Mouse (Mus musculus) cerebellum, postnatal 4 days (tissue): ENCODE measurements around the gene Ptbp1.
A peak's percentile ranks its signal among the peaks of the same experiment; 100 is the strongest.
"Not testable (repeated sequence)": the region's sequence is repeated elsewhere in the genome, so short reads cannot be mapped to it uniquely, and the experiment has no call there.

Source experiments
- DNase-seq, 2 experiments: peaks; one replicate each; pipeline ENCODE4 v3.0.0; 2022; ENCODE audit warnings: low spot score in 2 of 2, mixed read lengths in 1 of 2

The Ptbp1 gene

DNA sequence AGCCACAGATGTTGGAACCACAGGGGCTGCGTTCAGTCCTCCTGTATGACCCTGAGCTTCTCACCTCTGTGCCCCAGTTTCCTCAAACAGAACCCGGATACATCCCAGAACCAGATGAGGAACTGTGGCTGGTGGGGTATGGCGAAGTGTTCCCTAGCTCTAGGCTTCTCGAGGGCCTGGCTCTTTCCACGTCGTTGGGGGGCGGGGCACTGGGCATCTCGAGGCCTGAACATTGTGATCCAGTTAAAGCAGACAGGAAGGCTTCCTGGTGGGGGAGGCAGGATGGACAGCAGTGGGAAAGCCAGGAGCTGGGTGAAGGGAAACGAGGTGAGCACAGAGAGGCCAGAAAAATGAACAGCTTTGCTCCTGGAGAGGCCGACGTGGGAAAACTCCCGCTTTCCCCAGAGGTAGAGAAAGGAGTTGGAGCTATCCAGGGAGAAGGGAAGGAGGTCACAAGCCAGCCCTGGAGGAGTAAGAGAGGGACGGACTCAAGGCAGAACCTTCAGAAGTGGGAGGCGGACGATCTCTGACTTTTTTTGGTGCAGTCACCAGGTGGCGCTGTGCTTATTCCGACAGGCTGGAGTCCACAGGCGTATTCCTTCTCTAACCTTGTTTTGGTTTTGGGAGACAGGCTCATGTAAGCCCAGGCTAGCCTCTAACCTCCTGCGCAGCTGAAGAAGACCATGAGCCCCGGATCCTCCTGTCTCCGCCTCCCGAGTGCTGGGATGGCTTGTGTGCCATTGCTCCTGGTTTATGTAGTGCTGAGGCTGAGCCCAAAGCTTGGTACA, 29.3 kb downstream of the Ptbp1 start:
- peak; percentile 65 to 79 for DNase-seq

DNA sequence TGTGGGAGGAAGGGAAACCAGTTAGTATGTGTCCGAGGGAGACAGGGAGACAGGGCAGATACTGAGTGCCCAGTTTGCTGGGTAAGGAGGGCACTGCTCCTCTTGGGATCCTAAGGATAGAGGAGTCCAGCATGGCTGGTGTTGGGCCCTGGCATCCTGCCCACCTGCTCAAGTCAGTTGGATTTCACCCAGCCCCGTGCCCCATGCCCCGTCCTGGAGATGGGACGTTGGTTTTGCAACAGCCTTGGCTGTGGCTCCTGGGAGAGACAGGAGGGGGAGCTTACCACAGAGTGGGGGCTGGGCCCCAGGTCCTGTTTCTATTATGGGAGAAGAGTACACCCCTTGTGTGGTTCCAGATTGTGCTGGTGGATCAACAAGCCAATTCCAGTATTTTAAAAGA, 30.2 kb downstream of the Ptbp1 start:
- peak in 1 of 2 experiments; percentile 57 for DNase-seq

DNA sequence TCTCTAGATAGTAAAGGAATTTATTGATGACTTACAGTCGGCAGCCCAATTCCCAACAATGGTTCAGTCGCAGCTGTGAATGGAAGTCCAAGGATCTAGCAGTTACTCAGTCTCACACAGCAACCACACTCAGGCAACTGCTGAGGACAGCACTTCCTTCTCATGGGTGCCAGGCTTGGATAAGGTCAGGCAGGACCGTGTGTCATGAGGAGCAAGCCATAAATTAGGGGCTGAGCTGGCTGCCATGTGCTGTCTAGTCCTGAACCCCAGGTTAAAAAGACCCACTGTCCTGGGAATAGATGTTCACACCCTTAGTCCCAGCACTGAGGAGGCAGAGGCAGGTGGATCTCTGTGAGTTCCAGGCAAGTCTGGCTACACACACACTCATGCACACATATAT, 30.7 kb downstream of the Ptbp1 start:
- DNase-seq: not testable (repeated sequence)

DNA sequence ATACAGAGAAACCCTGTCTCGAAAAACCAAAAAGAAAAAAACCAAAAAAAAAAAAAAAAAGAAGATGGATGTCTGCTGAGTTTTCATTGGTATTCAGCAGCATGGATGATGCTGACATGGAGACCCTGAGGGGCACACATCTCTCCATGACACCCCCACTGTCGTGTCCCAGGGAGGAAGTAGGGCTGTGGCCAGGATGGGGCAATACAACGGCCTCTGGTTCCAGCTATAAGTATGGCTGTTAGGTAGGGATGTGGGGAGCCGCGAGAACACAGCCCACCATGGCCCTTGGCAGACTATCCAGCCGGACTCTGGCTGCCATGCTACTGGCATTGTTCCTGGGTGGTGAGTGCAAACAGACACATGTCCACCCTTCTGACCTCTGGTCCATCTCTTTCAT, 31.8 kb downstream of the Ptbp1 start, which contains the start of gene Elane:
TSS of gene Elane (plus strand) at position 194 of the 400 bp plus-strand sequence.
- no peak for DNase-seq

DNA sequence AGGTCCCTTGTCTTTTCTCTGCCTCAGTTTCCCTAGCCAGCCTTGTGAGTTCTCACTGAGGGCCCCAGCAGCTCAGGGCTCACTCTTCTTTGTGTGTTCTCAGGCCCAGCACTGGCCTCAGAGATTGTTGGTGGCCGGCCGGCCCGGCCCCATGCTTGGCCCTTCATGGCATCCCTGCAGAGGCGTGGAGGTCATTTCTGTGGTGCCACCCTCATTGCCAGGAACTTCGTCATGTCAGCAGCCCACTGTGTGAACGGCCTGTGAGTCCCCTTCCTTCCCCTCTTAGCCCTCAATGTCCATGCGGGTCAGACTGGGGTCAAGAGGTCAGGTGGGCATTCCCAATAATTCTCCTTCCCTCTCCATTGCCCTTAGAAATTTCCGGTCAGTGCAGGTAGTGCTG, 32.4 kb downstream of the Ptbp1 start:
- no peak for DNase-seq

DNA sequence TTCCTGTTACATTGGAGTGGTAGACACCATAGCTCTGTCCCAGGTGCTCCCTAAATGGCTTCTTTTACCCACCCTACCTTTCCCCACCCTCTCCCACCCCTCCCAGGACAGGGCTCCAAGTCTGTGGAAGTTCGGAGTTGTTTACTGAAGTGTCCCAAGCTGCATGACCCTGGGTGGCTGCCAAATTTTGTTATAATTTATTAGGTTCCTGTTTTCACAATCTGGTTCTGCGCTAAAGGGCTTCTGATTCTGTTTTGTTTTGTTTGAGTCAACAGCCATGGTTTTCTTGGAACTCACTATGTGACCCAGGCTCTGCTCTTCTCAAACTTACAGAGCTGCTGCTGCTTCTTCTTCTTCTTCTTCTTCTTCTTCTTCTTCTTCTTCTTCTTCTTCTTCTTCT, 35.2 kb downstream of the Ptbp1 start:
- no peak for DNase-seq

DNA sequence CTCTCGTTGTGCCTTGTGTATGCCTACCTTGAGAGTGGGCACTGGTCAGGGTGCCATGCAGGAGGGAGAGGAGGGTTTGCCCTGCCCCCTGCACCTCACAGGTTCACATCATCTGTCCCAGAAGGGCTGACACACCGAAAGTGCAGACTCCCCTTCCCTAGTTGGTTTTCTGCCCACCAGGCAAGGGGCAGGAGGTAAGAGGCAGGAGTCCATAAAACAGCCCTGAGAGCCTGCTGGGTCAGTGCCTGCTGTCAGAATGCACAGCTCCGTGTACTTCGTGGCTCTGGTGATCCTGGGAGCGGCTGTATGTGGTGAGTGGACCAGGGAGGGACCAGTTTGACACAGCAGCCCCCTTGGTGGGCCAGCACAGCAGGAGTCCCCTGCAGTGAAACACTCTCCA, 36.4 kb downstream of the Ptbp1 start, which contains the start of gene Cfd:
TSS of gene Cfd (plus strand) at position 184 of the 400 bp plus-strand sequence.
- DNase-seq: no peak

DNA sequence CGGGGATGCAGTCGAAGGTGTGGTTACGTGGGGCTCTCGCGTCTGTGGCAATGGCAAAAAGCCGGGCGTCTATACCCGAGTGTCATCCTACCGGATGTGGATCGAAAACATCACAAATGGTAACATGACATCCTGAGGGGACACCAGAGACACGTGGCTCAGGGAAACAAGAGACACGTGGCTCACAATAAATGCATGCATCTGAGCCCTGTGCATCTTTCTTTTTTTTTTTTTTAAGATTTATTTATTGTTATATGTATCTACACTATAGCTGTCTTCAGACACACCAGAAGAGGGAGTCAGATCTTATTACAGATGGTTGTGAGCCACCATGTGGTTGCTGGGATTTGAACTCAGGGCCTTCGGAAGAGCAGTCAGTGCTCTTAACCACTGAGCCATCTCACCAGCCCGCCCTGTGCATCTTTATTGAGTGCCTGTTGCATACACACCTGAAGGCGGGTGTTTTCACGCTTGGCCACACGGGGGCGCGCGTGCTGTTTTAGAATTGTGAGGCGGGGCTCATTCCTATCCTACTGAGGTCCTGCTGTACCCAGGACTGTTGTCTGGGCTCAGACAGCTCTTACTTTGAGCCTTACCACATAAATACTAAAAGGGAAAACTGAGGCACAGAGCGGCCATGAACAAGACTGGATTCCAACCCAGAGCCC, 38.4 kb downstream of the Ptbp1 start:
- DNase-seq: peak; percentile 75 to 82

DNA sequence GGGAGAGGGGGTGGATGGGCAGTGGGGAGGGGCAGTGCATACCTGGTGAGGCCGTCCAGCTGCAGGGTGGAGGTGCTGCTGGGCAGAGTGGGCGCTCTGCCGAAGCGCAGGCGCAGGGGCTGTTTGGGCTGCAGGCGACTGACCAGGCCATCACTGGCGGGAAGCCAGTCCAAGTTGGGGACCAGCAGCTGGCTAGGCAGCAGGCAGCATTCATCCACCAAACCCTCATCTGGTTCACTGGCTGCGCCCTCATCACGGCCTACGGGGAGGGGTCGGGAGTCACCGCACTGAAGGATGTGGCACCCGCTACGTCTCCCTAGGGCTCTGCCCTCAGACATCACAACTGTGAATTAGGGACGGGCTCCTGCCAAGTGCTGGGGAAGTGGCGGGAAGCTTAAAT, 42.1 kb downstream of the Ptbp1 start:
- DNase-seq: no peak

DNA sequence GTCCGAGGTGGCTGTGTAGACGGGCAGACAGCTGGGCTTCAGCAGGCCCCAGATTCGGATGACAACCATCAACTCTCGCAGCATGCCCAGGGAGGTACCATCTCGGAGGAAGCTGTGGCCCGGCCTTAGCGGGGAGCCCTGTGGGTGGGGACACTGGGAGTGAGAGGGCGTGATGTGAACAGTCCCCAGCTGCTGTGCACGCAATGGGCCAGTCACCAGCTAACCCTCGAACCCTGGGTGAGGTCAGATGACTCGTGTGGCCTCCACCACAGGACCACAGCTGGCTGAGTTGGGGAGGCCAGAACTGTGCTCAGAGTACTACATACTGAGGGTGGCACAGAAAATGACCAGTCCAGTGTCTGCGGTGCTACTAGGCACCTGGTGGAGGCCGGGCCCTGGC, 42.6 kb downstream of the Ptbp1 start:
- DNase-seq: no peak

DNA sequence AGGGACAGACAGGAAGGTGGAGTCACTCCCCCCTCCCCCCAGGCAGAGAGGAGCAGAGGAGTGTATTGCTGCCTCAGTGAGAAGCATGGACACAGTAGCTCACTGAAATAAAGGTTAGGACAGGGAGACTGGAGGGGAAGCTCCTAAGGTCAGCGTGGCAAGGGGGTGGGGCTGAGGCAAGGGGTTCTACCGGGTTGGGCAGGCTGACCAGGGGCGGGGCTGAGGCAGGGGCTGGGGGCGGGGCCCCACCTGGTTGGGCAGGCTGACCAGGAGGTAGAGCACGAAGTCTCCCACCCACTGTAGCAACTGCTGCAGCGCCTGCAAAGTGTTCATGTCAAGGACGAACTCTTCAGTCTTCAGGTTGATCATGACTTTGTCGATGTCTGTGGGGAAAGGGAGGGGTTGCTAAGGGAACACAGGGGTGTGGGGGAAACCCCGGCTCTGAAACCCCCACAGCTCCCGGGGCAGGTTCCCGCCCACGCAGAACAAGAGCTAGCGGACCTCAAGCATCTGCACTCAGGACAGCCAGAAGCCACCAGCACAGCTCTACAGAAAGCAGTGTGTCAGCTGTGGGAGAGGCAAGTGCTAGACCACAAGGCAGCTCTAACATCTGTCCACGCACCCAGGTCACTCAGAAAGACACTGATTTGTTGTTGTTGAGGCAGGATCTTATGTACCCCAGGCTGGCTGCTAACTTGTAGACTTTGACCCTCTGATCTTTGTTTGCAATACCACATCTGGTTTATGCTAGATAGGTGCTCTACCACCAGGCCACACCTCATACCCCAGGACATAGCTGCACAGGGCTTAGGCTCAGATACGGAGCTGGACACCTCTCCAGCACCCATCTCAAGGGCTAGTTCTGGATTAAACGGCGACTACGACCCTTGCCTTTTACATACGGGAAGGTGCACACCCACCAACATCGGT, 43.4 kb downstream of the Ptbp1 start:
- no peak for DNase-seq

DNA sequence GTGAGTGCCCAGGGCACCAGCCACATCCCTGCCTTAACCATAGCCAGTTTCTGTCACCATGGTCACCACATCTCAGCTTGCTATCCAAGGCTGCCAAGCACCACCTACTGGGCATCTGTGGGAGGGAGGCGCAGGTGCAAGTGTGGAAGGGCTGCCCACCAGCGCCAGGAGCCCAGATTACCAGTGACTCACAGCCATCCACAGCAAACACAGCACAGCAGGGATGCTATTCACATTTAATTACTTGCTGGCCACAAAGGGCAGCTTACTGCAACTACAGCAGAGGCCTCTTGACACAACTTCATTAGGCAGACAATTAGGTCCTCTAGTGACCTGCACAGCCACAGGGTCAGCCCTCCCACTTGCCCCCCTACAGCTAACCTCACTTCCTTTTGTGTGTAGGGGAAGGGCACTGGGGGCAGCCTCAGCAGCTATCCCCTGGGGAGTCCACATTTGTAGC, 46.8 kb downstream of the Ptbp1 start:
- DNase-seq: peak in 1 of 2 experiments; percentile 56

DNA sequence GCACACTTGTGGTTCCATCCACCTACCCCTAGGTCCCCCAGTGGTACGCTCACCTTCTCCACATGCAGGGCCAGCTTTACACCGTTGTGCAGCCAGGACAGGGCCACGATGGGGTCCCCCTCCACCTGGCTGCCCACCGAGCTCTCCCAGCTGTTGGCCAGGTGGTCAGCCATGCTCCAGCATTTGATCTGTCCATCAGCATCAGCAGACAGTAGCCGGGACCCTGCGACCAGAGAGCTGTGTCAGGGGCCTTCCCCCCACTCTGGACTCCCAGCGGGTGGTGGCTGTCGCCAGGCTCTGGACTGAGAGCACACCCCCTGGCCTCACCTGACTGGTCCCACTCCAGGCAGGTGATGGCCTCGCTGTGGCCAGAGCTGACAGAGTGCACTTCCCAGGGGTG, 52.5 kb downstream of the Ptbp1 start:
- no peak for DNase-seq

DNA sequence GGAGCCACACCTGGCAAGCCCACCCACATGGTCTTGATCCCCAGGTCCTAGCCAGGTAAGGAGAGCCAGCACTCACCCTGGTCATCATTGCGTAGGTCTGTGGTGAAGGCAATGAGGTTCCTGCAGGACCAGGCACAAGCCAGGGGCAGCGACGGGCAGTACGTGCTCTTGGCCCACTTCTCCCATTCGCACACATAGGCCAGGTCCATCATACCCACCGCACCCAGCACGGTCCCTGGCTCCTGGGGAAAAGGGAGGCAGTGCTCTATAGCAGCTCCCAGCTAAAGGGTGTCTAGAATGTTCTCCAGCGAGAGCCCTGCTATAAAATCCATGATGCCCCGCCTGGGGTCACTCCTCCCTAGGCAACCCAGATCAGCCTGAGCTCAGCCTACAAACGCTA, 53.2 kb downstream of the Ptbp1 start:
- DNase-seq: no peak

DNA sequence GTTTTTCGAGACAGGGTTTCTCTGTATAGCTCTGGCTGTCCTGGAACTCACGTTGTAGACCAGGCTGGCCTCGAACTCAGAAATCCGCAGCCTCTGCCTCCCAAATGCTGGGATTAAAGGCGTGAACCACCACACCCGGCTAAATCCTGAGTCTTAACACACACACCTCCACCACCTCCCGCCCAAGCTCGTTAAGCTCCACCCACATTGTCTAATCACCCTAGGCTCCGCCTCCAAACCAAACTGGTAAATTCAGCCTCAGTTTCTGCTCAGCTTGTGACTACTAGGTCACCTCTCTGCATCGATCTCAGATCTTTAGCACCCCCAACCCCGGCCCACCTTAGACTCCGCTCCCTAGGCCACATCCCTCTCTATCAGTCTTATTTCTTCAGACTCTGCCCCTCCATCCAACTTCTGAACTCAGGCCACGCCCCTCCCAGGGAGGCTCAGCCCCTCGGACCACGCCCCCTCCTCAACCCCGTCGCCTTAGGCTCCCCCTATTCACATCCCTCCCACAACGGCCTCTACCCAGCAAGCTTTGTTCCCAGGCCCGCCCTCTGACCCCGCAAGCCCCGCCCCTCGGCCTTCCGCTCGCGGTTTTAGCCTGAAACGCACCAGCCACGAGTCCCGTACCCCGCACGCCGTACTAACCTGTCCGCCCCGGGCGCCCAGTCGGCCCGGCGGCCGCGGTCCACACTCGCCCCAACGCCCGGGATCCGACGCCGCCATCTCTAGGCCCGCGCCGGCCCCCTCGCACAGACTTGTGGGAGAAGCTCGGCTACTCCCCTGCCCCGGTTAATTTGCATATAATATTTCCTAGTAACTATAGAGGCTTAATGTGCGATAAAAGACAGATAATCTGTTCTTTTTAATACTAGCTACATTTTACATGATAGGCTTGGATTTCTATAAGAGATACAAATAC, 54.2 kb downstream of the Ptbp1 start, which contains the start of gene Med16:
TSS of gene Med16 (minus strand) at position 757 of the 925 bp plus-strand sequence.
- DNase-seq: peak; percentile 81 to 90

DNA sequence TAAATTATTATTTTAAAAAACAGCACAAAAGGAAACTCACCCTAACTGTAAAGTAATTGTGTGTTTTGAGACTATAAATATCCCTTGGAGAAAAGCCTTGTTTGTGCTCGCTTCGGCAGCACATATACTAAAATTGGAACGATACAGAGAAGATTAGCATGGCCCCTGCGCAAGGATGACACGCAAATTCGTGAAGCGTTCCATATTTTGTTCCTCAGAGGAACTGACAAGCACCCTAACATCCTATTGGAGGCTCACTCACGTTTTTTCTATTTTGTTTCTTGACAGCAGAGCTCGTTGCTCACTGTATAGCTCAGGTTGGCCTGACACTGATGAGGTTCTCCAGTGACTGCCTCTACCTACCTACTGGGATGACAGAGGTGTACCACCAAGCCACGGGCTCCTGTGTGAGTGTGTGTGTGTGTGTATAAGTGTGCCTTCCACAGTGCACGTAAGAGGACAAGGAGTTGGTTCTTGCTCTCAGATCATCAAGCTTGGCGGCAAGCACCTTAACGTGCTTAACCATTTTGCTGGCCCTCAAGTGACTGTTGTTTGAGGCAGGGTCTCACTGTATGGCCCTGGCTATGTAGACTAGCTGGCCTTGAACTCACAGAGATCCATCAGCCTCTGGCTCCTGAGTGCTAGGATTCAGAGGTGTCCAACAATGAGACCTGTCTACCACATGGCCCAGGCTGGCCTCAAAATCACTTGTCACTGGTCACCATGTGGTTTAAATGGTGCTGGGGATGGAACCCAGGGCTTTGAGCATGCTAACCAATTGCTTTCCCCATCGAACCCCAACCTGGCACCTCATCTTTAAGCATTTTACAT, 55.1 kb downstream of the Ptbp1 start:
- DNase-seq: no peak

DNA sequence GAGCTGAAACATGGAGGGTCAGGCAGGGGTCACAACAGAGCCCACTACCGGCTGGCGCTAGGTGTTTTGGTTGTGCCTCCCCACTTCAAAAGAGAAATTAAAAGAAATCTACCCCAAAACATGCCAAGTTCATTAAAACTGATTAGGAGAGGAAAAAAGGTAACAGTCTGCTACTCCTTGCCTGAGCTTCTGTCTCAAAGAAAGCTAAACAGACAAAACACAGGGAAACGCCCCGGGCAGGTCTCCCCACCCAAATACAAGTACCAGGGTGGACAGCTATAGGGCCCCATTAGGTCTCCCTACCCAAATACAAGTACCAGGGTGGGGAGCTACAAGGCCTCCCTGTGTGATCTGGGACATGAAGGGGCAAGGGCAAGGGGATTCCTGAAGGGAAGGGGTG, 56.3 kb downstream of the Ptbp1 start, which contains the start of gene Gm26602:
TSS of gene Gm26602 (plus strand) at position 301 of the 400 bp plus-strand sequence.
- DNase-seq: no peak

DNA sequence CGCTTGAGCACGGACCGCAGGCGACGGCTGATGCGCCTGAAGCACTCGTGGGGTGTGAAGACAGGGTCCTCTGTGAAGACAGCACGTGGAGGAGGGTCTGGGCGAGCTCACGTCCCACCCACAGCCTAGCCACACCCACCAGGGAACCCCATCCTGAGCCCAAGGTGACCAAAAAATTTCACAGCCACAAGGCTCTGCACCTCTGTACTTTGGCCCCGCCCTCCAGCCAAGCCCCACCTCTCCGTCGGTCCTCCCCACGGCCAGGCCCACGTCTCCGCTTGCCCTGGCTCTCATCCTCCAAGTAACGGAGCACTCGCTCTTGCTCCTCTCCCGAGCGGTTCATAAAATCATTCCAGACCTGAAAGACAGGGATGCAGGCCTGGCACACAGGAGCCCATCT, 58.2 kb downstream of the Ptbp1 start:
- DNase-seq: no peak
